ENCODE assay signal across 20 mouse cellular contexts in the genomic region with DNA sequence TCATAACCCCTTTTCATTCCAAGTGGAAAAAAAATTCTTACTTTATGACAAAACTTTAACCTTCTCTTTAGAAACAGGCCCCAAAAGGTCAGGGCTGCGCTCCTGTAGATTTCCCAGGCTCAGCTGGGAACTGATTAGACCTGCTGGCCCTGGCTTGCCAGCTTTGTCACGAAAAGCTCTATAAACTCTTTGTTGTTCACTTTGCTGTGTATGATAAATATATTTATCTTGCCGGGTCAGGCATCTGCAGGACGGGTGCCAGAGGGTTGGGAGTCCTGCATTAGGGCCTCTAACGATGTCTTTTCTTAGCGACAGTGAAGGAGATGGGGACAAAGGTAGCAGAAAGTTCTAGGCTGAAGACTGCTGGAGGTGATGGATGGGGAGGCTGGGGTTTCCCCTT.
DNase-seq lines count a peak whose midpoint lies in the region; ATAC-seq and TF ChIP-seq lines count a peak whose summit lies in the region.
"Had no signal": no experiment of that assay in that cellular context is flagged by ENCODE, and none has a peak within 500 bp of the region (broad histone marks: within the 10 kb centered on the region; RNA-seq: fewer than 3 reads in every experiment).

No protein-coding gene starts in this region.

- peak overlapping the region; percentile 43 for H3K9ac ChIP-seq in liver, embryonic 12.5 days
- no peak overlapping the region for H3K9ac ChIP-seq in forebrain, postnatal 0 days
- H3K9ac ChIP-seq: hindbrain, embryonic 13.5 days; limb, embryonic 15.5 days; midbrain, embryonic 13.5 days; neural tube, embryonic 13.5 days; stomach, embryonic 15.5 days had no signal

- peak; percentile 34 for DNase-seq in adrenal gland, postnatal 14 days
- no peak for DNase-seq in adrenal gland, adult 18-20 months (ENCODE audit: low spot score in 2 of 2)
- DNase-seq in c-Kit-positive CD71-positive TER-119-negative erythroid progenitor cells, embryonic 14.5 days (ENCODE audit: low read depth) = peak; percentile 49
- no peak for DNase-seq in left cerebral cortex, adult 9 months (ENCODE audit: low spot score in 2 of 2)
- no peak for DNase-seq in forebrain, postnatal 0 days
- DNase-seq: cerebellum, adult 11 months; cerebellum, postnatal 14 days; heart, postnatal 10 days had no signal

- peak overlapping the region; percentile 72 for H3K27ac ChIP-seq in liver, embryonic 12.5 days
- H3K27ac ChIP-seq in forebrain, postnatal 0 days (ENCODE audit: low read depth, low read length) = no peak overlapping the region
- H3K27ac ChIP-seq: forebrain, embryonic 10.5 days; hindbrain, embryonic 13.5 days; limb, embryonic 15.5 days; midbrain, embryonic 13.5 days; neural tube, embryonic 13.5 days; stomach, embryonic 15.5 days had no signal

- no peaks in the 10 kb centered on the region for H3K36me3 ChIP-seq in liver, embryonic 12.5 days
- no peaks in the 10 kb centered on the region for H3K36me3 ChIP-seq in forebrain, postnatal 0 days (ENCODE audit: insufficient read depth)
- H3K36me3 ChIP-seq: forebrain, embryonic 10.5 days; hindbrain, embryonic 13.5 days; limb, embryonic 15.5 days; midbrain, embryonic 13.5 days; neural tube, embryonic 13.5 days; stomach, embryonic 15.5 days had no signal

- peaks cover 44% of the 10 kb centered on the region for H3K4me1 ChIP-seq in liver, embryonic 12.5 days
- H3K4me1 ChIP-seq in forebrain, postnatal 0 days (ENCODE audit: insufficient read depth) = no peaks in the 10 kb centered on the region; the same call in 1 of the 2 replicates
- H3K4me1 ChIP-seq: stomach, embryonic 15.5 days had no signal

- peak overlapping the region; percentile 47 for H3K4me2 ChIP-seq in liver, embryonic 12.5 days
- no peak overlapping the region for H3K4me2 ChIP-seq in forebrain, postnatal 0 days (ENCODE audit: low read depth)
- H3K4me2 ChIP-seq: heart, embryonic 11.5 days; hindbrain, embryonic 13.5 days; limb, embryonic 15.5 days; midbrain, embryonic 13.5 days; neural tube, embryonic 13.5 days; stomach, embryonic 15.5 days had no signal

- no peaks in the 10 kb centered on the region for H3K9me3 ChIP-seq in liver, embryonic 12.5 days (replicated peaks)
- no peaks in the 10 kb centered on the region for H3K9me3 ChIP-seq in forebrain, postnatal 0 days (ENCODE audit: low read length)
- H3K9me3 ChIP-seq: forebrain, embryonic 10.5 days; hindbrain, embryonic 13.5 days; limb, embryonic 15.5 days; midbrain, embryonic 13.5 days; neural tube, embryonic 13.5 days; stomach, embryonic 15.5 days had no signal

- H3K4me3 ChIP-seq in liver, embryonic 12.5 days = no peak overlapping the region
- H3K4me3 ChIP-seq in forebrain, postnatal 0 days (ENCODE audit: low read depth, low read length) = no peak overlapping the region
- H3K4me3 ChIP-seq: forebrain, embryonic 10.5 days; hindbrain, embryonic 13.5 days; limb, embryonic 15.5 days; midbrain, embryonic 13.5 days; neural tube, embryonic 13.5 days; stomach, embryonic 15.5 days had no signal

- 13% methylated on average over 6 of the region's 6 CpGs for WGBS in liver, embryonic 12.5 days (ENCODE audit: insufficient replicate concordance)
- 43% methylated on average over 6 of the region's 6 CpGs for whole genome bisulfite sequencing in forebrain, postnatal 0 days

- peaks cover 21% of the 10 kb centered on the region for H3K27me3 ChIP-seq in liver, embryonic 12.5 days (replicated peaks)
- H3K27me3 ChIP-seq in forebrain, postnatal 0 days (ENCODE audit: insufficient read depth, low read length) = no peaks in the 10 kb centered on the region
- H3K27me3 ChIP-seq: limb, embryonic 15.5 days; midbrain, embryonic 13.5 days; stomach, embryonic 15.5 days had no signal

- TF ChIP-seq CTCF in forebrain, postnatal 0 days (IDR thresholded peaks at IDR 0.05; ENCODE audit: low read depth) = no peak

- ATAC-seq in liver, embryonic 12.5 days = peak; percentile 78
- ATAC-seq in megakaryocyte-erythroid progenitor cell, adult 5-6 weeks (replicated peaks; ENCODE audit: low FRiP score, low TSS enrichment, poor library complexity, severe bottlenecking) = peak; percentile 88
- no peak for ATAC-seq in forebrain, postnatal 0 days
- ATAC-seq: CD4-positive, CD25-positive, alpha-beta regulatory T cell, adult 4 months; inflammation-experienced regulatory T-cells, adult 6 months; lung, postnatal 0 days; midbrain, embryonic 13.5 days had no signal

Comparison
In these comparisons a context has a peak if more than half of its experiments do, and no peak if none do; other contexts are left out.
1. DNase-seq: peak in adrenal gland, postnatal 14 days (single experiment) and c-Kit-positive CD71-positive TER-119-negative erythroid progenitor cells, embryonic 14.5 days (single experiment); none in adrenal gland, adult 18-20 months (0 of 2), left cerebral cortex, adult 9 months (0 of 2) and forebrain, postnatal 0 days (single experiment).